Mouse (Mus musculus) lung, embryonic 14.5 days (tissue): Measurements from ENCODE around the gene Ppm1h. TPM values are rescaled to one million over a fixed set of nuclear protein-coding genes. Genes with fewer than 3 reads are reported as not detected.

Source experiments
- ATAC-seq: fragments of 200-750 bp; cut with Nextera tagmentation; 2 replicates; pipeline ENCODE4 v1.8.0; 2017; ENCODE audit warnings: mild to moderate bottlenecking, moderate TSS enrichment, moderate library complexity; ENCODE audit not compliant: insufficient read depth
- DNase-seq: peaks from one replicate; pipeline ENCODE4 v3.0.0-alpha.2; 2015
- H3K27ac ChIP-seq: fragments of 300-500 bp; sonication (generic); 2 replicates; pipeline ENCODE4 v1.5.1; 2014; ENCODE audit warnings: low read depth, mild to moderate bottlenecking, moderate library complexity
- H3K27me3 ChIP-seq: fragments of 300-500 bp; sonication (generic); 2 replicates; pipeline ENCODE4 v1.6.1; 2014; ENCODE audit warnings: low read length, control low read depth; ENCODE audit not compliant: insufficient read depth
- H3K36me3 ChIP-seq: fragments of 300-500 bp; sonication (generic); 2 replicates; pipeline ENCODE4 v1.6.1; 2014; ENCODE audit warnings: control low read depth; ENCODE audit not compliant: insufficient read depth
- H3K4me1 ChIP-seq: fragments of 300-500 bp; sonication (generic); 2 replicates; pipeline ENCODE4 v1.6.1; 2014; ENCODE audit warnings: antibody characterized with exemption, control low read depth; ENCODE audit not compliant: insufficient read depth
- H3K4me2 ChIP-seq: fragments of 300-500 bp; sonication (generic); 2 replicates; pipeline ENCODE4 v1.6.1; 2014; ENCODE audit warnings: mild to moderate bottlenecking
- H3K4me3 ChIP-seq: fragments of 300-500 bp; sonication (generic); 2 replicates; pipeline ENCODE4 v1.5.1; 2014; ENCODE audit warnings: low read depth, low read length
- H3K9ac ChIP-seq: fragments of 300-500 bp; sonication (generic); 2 replicates; pipeline ENCODE4 v1.6.1; 2014
- H3K9me3 ChIP-seq: fragments of 300-500 bp; sonication (generic); 2 replicates; pipeline ENCODE4 v1.6.1; 2016; ENCODE audit warnings: low read depth, low read length, control low read depth
- CTCF ChIP-seq: IDR thresholded peaks from 2 replicates; pipeline ENCODE4 v1.5.1; 2016; ENCODE audit warnings: antibody characterized with exemption, low read depth
- WGBS: fragments of 180-500 bp; shearing (Covaris S2); extraction: QIAGEN DNeasy Blood & Tissue Kit; methylation state at CpG from one replicate; pipeline ENCODE4 v1.1.7; 2014; 5-methylcytosine and 5-hydroxymethylcytosine counted together
- microRNA counts: library from miRNA; unstranded; fragments of <30 nt; microRNA quantifications from one replicate; lab custom pipeline; 2016
- microRNA-seq: library from miRNA; unstranded; fragments of <30 nt; microRNA quantifications from one replicate; pipeline ENCODE4, GENCODE M21; 2016; ENCODE audit warnings: borderline number of aligned reads
- polyA plus RNA-seq: library from polyadenylated mRNA; unstranded; fragments of >200 nt; fragmentation: Nextera tagmentation; extraction: Ambion mirVana; gene quantifications from 2 replicates; pipeline ENCODE4 v1.2.1, GENCODE M21; 2014

Ppm1h gene
- polyA plus RNA-seq, 1 experiment from 2014 or later: 7.1 TPM

GRCm38 (mm10) chr10:122989916-122990315 is 311.4 kb downstream of the Ppm1h start:
- Histone ChIP-seq H3K27me3 (no peaks in the 10 kb centered on the region), H3K9ac (no peak overlapping the region), H3K9me3 (no peaks in the 10 kb centered on the region), H3K4me2 (no peak overlapping the region), H3K4me1 (peaks cover 12% of the 10 kb centered on the region), H3K4me3 (no peak overlapping the region), H3K27ac (no peak overlapping the region), H3K36me3 (peaks cover 20% of the 10 kb centered on the region)
- 78% methylated on average over 9 of the region's 9 CpGs for WGBS
- ATAC-seq (no peak), DNase-seq (no peak)
- no peak for TF ChIP-seq CTCF

- ATAC-seq (no peak), DNase-seq (no peak)
- Histone ChIP-seq H3K27me3 (no peaks in the 10 kb centered on the region), H3K4me2 (no peak overlapping the region), H3K4me1 (peaks cover 12% of the 10 kb centered on the region), H3K27ac (peak overlapping the region; percentile 73), H3K9me3 (no peaks in the 10 kb centered on the region), H3K4me3 (no peak overlapping the region), H3K36me3 (peaks cover 26% of the 10 kb centered on the region), H3K9ac (no peak overlapping the region)
- WGBS: 92% methylated on average over 6 of the region's 6 CpGs
- no peak for TF ChIP-seq CTCF
Measured at GRCm38 (mm10) chr10:122990606-122991005, 312.0 kb downstream of the Ppm1h start.

- Histone ChIP-seq H3K4me3 (no peak overlapping the region), H3K27me3 (no peaks in the 10 kb centered on the region), H3K36me3 (peaks cover 29% of the 10 kb centered on the region), H3K27ac (peak overlapping the region; percentile 73; the same call in 1 of the 2 replicates), H3K9me3 (no peaks in the 10 kb centered on the region), H3K9ac (peak overlapping the region; percentile 16; the same call in 1 of the 2 replicates), H3K4me1 (peaks cover 12% of the 10 kb centered on the region), H3K4me2 (no peak overlapping the region)
- WGBS: 79% methylated on average over 9 of the region's 9 CpGs
- no peak for ATAC-seq
- no peak for TF ChIP-seq CTCF
- peak; percentile 59 for DNase-seq
Measured at GRCm38 (mm10) chr10:122991053-122991452, 312.5 kb downstream of the Ppm1h start.

- Histone ChIP-seq H3K4me1 (peaks cover 11% of the 10 kb centered on the region), H3K9me3 (no peaks in the 10 kb centered on the region), H3K36me3 (peaks cover 35% of the 10 kb centered on the region), H3K27me3 (no peaks in the 10 kb centered on the region), H3K27ac (peak overlapping the region; percentile 70; the same call in 1 of the 2 replicates), H3K4me2 (no peak overlapping the region), H3K9ac (peak overlapping the region; percentile 16; the same call in 1 of the 2 replicates), H3K4me3 (no peak overlapping the region)
- TF ChIP-seq CTCF: no peak
- ATAC-seq (no peak), DNase-seq (no peak)
- WGBS: 88% methylated on average over 9 of the region's 9 CpGs
Measured at GRCm38 (mm10) chr10:122991648-122992047, 313.1 kb downstream of the Ppm1h start.

GRCm38 (mm10) chr10:122994402-122995107 is 316.0 kb downstream of the Ppm1h start:
- WGBS: 75% methylated on average over 17 of the region's 17 CpGs
- Histone ChIP-seq H3K27ac (no peak overlapping the region; the same call in 1 of the 2 replicates), H3K27me3 (no peaks in the 10 kb centered on the region), H3K36me3 (peaks cover 62% of the 10 kb centered on the region), H3K9me3 (no peaks in the 10 kb centered on the region), H3K4me3 (no peak overlapping the region), H3K4me2 (no peak overlapping the region), H3K9ac (no peak overlapping the region), H3K4me1 (no peaks in the 10 kb centered on the region)
- no peak for TF ChIP-seq CTCF
- DNase-seq (no peak), ATAC-seq (no peak)

MicroRNAs within 50 kb of the gene (microRNA counts, 519-probe panel; counts per million panel counts)
- 5,400 counts per million, percentile 99 among the panel's probes with 10 or more counts for microRNA mmu-let-7i (lab: Ali Mortazavi, UCI)

Small RNA genes within 50 kb of the gene (microRNA-seq; reads per million reads assigned to microRNA genes)
- gene Mir6412 (not detected), gene Mir8104 (not detected), gene Mirlet7i (51,680 reads per million, percentile 99 among the genes with 10 or more reads in this experiment)

Other genes with a start within 250 kb of the Ppm1h start
- gene Avpr1a, start 230.3 kb upstream of the Ppm1h start, polyA plus RNA-seq: 0.62 and 0.92 TPM in 2 replicates